Mouse (Mus musculus) liver, embryonic 14.5 days (tissue): Measurements from ENCODE around the gene Kcnip4.

Experiments used
- CTCF ChIP-seq: IDR thresholded peaks from 2 replicates; pipeline ENCODE4 v1.5.1; 2016; ENCODE audit warnings: antibody characterized with exemption, low read depth, control low read depth
- EP300 ChIP-seq: IDR thresholded peaks from 2 replicates; pipeline ENCODE4 v1.6.1; 2016; ENCODE audit warnings: antibody characterized with exemption, low read depth

- TF ChIP-seq CTCF (no peak), EP300 (no peak)
Observed at GRCm38 (mm10) chr5:48583431-48583830, 941.3 kb downstream of the Kcnip4 start.
